Mouse (Mus musculus) liver, postnatal 0 days (tissue): ENCODE measurements around the gene Arhgdig. TPM values are rescaled to one million over a fixed set of nuclear protein-coding genes. Genes with fewer than 3 reads are reported as not detected.

ENCODE experiments used
- ATAC-seq: fragments of 200-750 bp; cut with Nextera tagmentation; 2 replicates; pipeline ENCODE4 v1.8.0; 2017; ENCODE audit warnings: mild to moderate bottlenecking, moderate library complexity
- DNase-seq: peaks from one replicate; pipeline ENCODE4 v3.0.0-alpha.2; 2016
- H3K27ac ChIP-seq: fragments of 300-500 bp; sonication (generic); 2 replicates; pipeline ENCODE4 v1.5.1; 2014; ENCODE audit warnings: antibody characterized with exemption, moderate library complexity, mild to moderate bottlenecking, low read depth
- H3K27me3 ChIP-seq: fragments of 300-500 bp; sonication (generic); 2 replicates; pipeline ENCODE4 v1.6.1; 2014; ENCODE audit warnings: low read length, control low read depth, mixed read lengths; ENCODE audit not compliant: insufficient read depth
- H3K36me3 ChIP-seq: fragments of 300-500 bp; sonication (generic); replicated peaks from 2 replicates; pipeline ENCODE4 v1.6.1; 2014; ENCODE audit warnings: mild to moderate bottlenecking, control low read depth, low read length, moderate library complexity, mixed read lengths; ENCODE audit not compliant: insufficient read depth
- H3K4me1 ChIP-seq: fragments of 300-500 bp; sonication (generic); 2 replicates; pipeline ENCODE4 v1.6.1; 2014; ENCODE audit warnings: antibody characterized with exemption, mild to moderate bottlenecking, control low read depth; ENCODE audit not compliant: insufficient read depth
- H3K4me2 ChIP-seq: fragments of 300-500 bp; sonication (generic); 2 replicates; pipeline ENCODE4 v1.6.1; 2014; ENCODE audit warnings: low read depth, mild to moderate bottlenecking, low read length, moderate library complexity, mixed read lengths
- H3K4me3 ChIP-seq: fragments of 300-500 bp; sonication (generic); 2 replicates; pipeline ENCODE4 v1.5.1; 2014; ENCODE audit warnings: low read depth, low read length
- H3K9ac ChIP-seq: fragments of 300-500 bp; sonication (generic); replicated peaks from 2 replicates; pipeline ENCODE4 v1.6.1; 2014; ENCODE audit warnings: mild to moderate bottlenecking, moderate library complexity
- H3K9me3 ChIP-seq: fragments of 300-500 bp; sonication (generic); 2 replicates; pipeline ENCODE4 v1.6.1; 2016; ENCODE audit warnings: mild to moderate bottlenecking, control low read depth, low read length, mixed read lengths
- CTCF ChIP-seq: sonication (generic); IDR thresholded peaks from 2 replicates; pipeline ENCODE4 v1.5.1; 2016; ENCODE audit warnings: antibody characterized with exemption, low read depth
- EP300 ChIP-seq: IDR thresholded peaks from 2 replicates; pipeline ENCODE4 v1.6.1; 2016; ENCODE audit warnings: antibody characterized with exemption, low read depth, mild to moderate bottlenecking
- WGBS: fragments of 180-500 bp; shearing (Covaris S2); extraction: QIAGEN DNeasy Blood & Tissue Kit; methylation state at CpG from one replicate; pipeline ENCODE4 v1.1.7; 2014; ENCODE audit not compliant: insufficient replicate concordance; 5-methylcytosine and 5-hydroxymethylcytosine counted together
- polyA plus RNA-seq: library from polyadenylated mRNA; unstranded; fragments of >200 nt; fragmentation: Nextera tagmentation; extraction: Ambion mirVana; gene quantifications from 2 replicates; pipeline ENCODE4 v1.2.1, GENCODE M21; 2015

The Arhgdig gene
- polyA plus RNA-seq: 3.1 and 4.9 TPM in 2 replicates

DNA sequence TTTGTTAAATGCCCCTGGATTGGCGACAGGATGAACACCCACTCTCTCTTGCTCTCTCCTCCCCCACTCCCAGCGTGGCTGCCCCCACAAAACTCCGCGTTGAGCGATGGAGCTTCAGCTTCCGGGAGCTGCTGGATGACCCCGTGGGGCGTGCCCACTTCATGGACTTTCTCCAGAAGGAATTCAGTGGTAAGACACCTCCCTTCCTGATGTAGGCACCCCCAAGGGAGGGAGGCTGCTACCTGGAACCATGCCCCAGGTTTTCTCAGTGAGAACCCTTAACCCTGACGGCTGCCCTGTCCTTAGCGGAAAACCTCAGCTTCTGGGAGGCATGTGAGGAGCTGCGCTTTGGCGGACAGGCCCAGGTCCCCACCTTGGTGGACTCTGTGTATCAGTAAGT lies at the start of gene Arhgdig:
Gene Arhgdig, minus strand, starts transcription at position 101 of the 400 bp plus-strand sequence.
- H3K27me3 ChIP-seq: peaks cover 16% of the 10 kb centered on the region

DNA sequence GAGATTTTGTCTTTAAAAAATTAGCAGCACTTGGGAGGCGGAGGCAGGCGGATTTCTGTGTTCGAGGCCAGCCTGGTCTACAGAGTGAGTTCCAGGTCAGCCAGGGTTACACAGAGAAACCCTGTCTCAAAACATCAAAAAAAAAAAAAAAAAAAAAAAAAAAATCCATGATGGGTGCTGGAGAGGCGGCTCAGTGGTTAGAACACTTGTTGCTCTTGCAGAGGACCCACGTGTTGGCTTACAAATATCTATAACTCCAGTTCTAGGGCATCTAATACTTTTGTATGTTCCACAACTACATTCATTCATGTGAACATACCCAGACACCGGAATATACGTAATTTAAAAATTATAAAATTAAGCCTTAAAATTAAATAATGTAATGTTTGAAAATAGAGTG lies 47.7 kb upstream of the Arhgdig start:
- no peak for DNase-seq
- TF ChIP-seq EP300 (no peak), CTCF (no peak)
- 88% methylated on average over 7 of the region's 7 CpGs for WGBS
- Histone ChIP-seq H3K4me1 (peaks cover 13% of the 10 kb centered on the region), H3K27me3 (no peaks in the 10 kb centered on the region), H3K27ac (no peak overlapping the region), H3K9me3 (no peaks in the 10 kb centered on the region), H3K9ac (no peak overlapping the region), H3K36me3 (peaks cover 46% of the 10 kb centered on the region), H3K4me2 (no peak overlapping the region), H3K4me3 (no peak overlapping the region)
- ATAC-seq: no peak

More for the DNA sequence above, at the start of gene Arhgdig:
- Histone ChIP-seq H3K9ac (no peak within 1 kb of the TSS), H3K27ac (no peak within 1 kb of the TSS), H3K4me2 (no peak within 1 kb of the TSS), H3K36me3 (0 out of 2 replicates have a peak, but pooled peaks cover 2% of the 10 kb centered on the region), H3K9me3 (no peaks in the 10 kb centered on the region), H3K4me3 (no peak within 1 kb of the TSS), H3K4me1 (peaks cover 9% of the 10 kb centered on the region)
- no peak for TF ChIP-seq CTCF
- ATAC-seq: no peak
- no peak for DNase-seq
- WGBS: 83% methylated on average over 12 of the region's 12 CpGs

DNA sequence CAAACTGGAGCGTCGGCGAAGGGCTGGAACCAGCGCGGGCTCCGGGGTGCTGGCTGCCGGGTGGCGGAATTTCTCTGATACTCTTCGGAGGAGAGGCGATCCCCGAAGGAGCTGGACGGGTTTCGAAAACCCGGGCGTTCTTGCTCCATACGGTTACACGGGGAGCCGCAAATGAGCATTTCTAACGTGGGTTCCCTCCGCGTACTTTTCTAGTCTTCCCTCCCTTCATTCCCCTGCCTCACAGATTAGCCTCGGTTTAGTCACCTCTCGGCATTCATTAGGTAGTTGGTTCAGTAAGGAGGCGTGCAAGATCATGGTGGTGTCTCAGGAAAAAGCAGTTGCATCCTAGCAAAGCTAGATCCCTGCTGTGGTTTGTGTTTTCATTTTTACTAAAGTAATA lies 45.8 kb upstream of the Arhgdig start:
- Histone ChIP-seq H3K9me3 (no peaks in the 10 kb centered on the region), H3K36me3 (peaks cover 29% of the 10 kb centered on the region), H3K4me3 (peak overlapping the region; percentile 79), H3K9ac (peak overlapping the region; percentile 97), H3K27ac (peak overlapping the region; percentile 98), H3K4me2 (peak overlapping the region; percentile 89), H3K4me1 (peaks cover 13% of the 10 kb centered on the region), H3K27me3 (no peaks in the 10 kb centered on the region)
- WGBS: under 1% methylated on average over 24 of the region's 24 CpGs
- ATAC-seq (peak; percentile 21), DNase-seq (no peak)
- TF ChIP-seq CTCF: no peak
- no peak for TF ChIP-seq EP300

DNA sequence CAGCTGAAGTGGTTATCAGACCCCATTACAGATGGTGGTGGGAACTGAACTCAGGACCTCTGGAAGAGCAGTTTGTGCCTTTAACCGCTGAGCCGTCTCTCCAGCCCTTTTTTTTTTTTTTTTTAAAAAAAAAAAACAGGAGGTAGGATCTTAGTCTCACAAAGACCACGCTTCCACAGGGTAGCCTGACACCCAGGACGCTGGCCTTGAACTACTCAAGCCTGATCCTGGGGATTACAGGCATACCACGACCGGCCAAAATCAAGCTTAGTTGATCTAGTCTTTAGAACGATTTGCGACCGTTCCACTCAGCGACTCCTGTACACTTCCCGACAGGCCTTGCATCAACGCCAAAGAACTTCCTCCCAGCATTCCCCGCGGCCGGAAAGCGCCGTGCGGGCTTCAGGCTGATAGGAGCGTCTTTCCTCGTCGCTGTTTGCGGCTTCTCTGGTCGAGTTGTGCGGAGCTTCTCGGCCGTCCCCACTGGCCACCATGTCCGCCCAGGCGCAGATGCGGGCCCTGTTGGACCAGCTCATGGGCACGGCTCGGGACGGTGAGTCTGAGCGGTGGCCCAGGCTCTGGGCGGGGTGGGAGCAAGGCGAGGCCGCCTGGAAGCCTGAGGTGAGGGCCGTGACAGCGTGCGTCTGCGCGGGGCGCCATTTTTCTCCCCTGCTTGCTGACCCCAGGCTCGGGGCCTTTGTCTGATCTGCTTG lies 45.1 kb upstream of the Arhgdig start, which contains the start of gene Luc7l:
Gene Luc7l, plus strand, starts transcription at position 358 of the 713 bp plus-strand sequence.
- Histone ChIP-seq H3K9ac (peak within 1 kb of the TSS; percentile 97), H3K4me2 (peak within 1 kb of the TSS; percentile 89), H3K4me3 (peak within 1 kb of the TSS; percentile 79), H3K27me3 (no peaks in the 10 kb centered on the region), H3K27ac (peak within 1 kb of the TSS; percentile 98), H3K4me1 (peaks cover 13% of the 10 kb centered on the region), H3K36me3 (peaks cover 22% of the 10 kb centered on the region), H3K9me3 (no peaks in the 10 kb centered on the region)
- peak; percentile 94 for DNase-seq
- ATAC-seq: peak; percentile 97
- WGBS: under 1% methylated on average over 43 of the region's 43 CpGs
- TF ChIP-seq CTCF (peak; percentile 9; the same call in 1 of the 2 replicates), EP300 (peak; percentile 42; the same call in 1 of the 2 replicates)

DNA sequence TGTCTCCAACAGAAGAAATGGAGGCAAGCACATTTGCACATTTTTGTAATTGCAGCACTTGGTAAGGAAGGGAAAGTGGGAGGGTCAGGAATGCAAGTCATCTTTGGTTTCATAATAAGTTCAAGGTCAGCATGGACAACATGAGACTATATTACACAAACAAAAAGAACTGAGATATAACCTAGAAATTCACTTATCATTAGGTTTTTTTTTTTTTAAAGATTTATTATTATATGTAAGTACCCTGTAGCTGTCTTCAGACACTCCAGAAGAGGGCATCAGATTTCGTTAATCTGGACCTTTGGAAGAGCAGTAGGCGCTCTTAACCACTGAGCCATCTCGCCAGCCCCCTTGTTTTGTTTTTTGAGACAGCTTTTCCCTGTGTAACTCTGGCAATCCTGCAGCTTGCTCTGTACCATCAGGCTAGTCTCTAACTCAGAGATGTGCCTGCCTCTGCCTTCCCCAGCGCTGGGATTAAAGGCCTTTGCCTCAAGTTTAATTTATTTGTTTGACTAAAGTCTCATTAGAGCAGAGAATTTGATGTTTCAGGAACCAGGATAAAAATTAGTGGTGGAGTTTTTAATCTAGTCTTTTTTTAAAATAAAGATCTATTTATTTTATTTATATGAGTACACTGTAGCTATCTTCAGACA lies 44.4 kb upstream of the Arhgdig start:
- Histone ChIP-seq H3K27me3 (no peaks in the 10 kb centered on the region), H3K4me3 (peak overlapping the region; percentile 79), H3K9me3 (no peaks in the 10 kb centered on the region), H3K36me3 (peaks cover 16% of the 10 kb centered on the region), H3K4me1 (peaks cover 13% of the 10 kb centered on the region), H3K9ac (peak overlapping the region; percentile 97), H3K27ac (peak overlapping the region; percentile 98), H3K4me2 (peak overlapping the region; percentile 89)
- DNase-seq (no peak), ATAC-seq (no peak)
- 48% methylated on average over 4 of the region's 4 CpGs for WGBS
- TF ChIP-seq EP300: no peak

DNA sequence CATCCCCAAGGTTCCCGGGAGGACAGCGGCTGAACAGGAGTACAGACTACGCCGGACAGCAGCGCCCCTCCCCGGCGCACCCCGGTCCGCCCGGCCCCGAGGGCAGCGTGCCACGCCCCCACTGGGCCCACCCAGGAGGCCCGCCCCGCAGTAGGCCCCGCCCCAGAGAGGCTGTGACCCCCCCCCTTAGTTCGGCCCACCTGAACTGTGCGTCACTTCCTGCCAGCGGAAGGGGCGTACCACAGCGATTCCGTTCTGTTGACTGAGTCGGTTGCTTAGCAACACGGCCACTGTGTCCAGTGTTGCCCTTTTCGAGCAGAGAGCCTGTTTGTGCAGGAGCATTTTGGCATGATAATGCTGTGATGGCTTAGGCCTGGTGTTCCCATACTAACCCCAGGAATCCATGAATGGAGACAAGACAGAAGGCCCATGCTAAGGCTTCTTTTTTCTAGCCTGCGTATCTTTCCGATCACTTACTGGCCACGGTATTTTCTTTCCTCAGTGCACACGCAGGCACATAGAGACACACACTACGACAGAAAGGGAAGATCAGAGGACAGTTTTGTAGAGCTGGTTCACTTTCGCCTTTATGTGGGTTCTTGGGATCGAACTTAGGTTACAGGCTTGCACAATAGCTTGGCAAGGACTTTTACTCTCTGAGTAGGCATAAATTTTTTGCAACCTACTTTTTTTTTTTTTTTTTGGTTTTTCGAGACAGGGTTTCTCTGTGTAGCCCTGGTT lies 36.7 kb upstream of the Arhgdig start, which contains the start of gene Fam234a:
Gene Fam234a, minus strand, starts transcription at position 142 of the 741 bp plus-strand sequence.
- ATAC-seq (peak; percentile 95), DNase-seq (peak; percentile 96)
- H3K9me3 ChIP-seq: no peaks in the 10 kb centered on the region
- 7% methylated on average over 24 of the region's 33 CpGs for WGBS
- TF ChIP-seq CTCF (peak; percentile 24; the same call in 1 of the 2 replicates), EP300 (no peak)
- H3K27ac ChIP-seq: peak within 1 kb of the TSS; percentile 75
- H3K27me3 ChIP-seq: no peaks in the 10 kb centered on the region
- H3K4me3 ChIP-seq: peak within 1 kb of the TSS; percentile 68
- H3K4me2 ChIP-seq: peak within 1 kb of the TSS; percentile 75
- peak within 1 kb of the TSS; percentile 53 for H3K9ac ChIP-seq
- H3K36me3 ChIP-seq: no peaks in the 10 kb centered on the region
- peaks cover 13% of the 10 kb centered on the region for H3K4me1 ChIP-seq
